Mouse (Mus musculus) effector memory CD4-positive, alpha-beta T cell, adult 7 months (primary cell): ENCODE results near the gene Luzp4. TPM values are rescaled to one million over a fixed set of nuclear protein-coding genes. Genes with fewer than 3 reads are reported as not detected.

ENCODE experiments used
- polyA plus RNA-seq: library from polyadenylated mRNA; unstranded; fragments of 100-300 nt; shearing (Covaris generic); gene quantifications from one replicate; pipeline ENCODE4 v1.2.1, GENCODE M21; 2017

Gene Luzp4
- not detected for polyA plus RNA-seq

GRCm38 (mm10) chrX:148857340-148857739, at the start of gene Luzp4:
TSS of gene Luzp4 (plus strand) at chrX:148857640.

Other genes with a start within 250 kb of the Luzp4 start
- gene Gm8334, start 242.5 kb upstream of the Luzp4 start, polyA plus RNA-seq = not detected
- 0.21 TPM for gene Gm15127, start 194.0 kb upstream of the Luzp4 start, polyA plus RNA-seq
- gene Ott, start 216.6 kb downstream of the Luzp4 start, polyA plus RNA-seq = not detected